Mouse (Mus musculus) heart, adult 2 months (tissue): ENCODE measurements around the gene Fgf23. TPM values are rescaled to one million over a fixed set of nuclear protein-coding genes. Genes with fewer than 3 reads are reported as not detected.

Source experiments
- DNase-seq, 2 experiments: peaks; one replicate each; pipeline ENCODE4 v3.0.0; 2021
- H3K27ac ChIP-seq: fragments of 200-600 bp; 2 replicates; pipeline ENCODE4 v1.8.1; 2022
- H3K27me3 ChIP-seq: fragments of 200-500 bp; 2 replicates; pipeline ENCODE4 v1.6.1; 2012; ENCODE audit warnings: mild to moderate bottlenecking, low read length, inconsistent platforms, mixed read lengths; ENCODE audit not compliant: control insufficient read depth, insufficient read depth
- H3K36me3 ChIP-seq: fragments of 200-500 bp; 2 replicates; pipeline ENCODE4 v1.6.1; 2012; ENCODE audit warnings: low read length, inconsistent platforms; ENCODE audit not compliant: control insufficient read depth, insufficient read depth
- H3K4me1 ChIP-seq: fragments of 200-500 bp; 2 replicates; pipeline ENCODE4 v1.6.1; 2011; ENCODE audit warnings: low read length; ENCODE audit not compliant: control insufficient read depth, insufficient read depth
- H3K4me3 ChIP-seq: fragments of 200-600 bp; 2 replicates; pipeline ENCODE4 v1.8.1; 2022
- H3K79me2 ChIP-seq: fragments of 200-500 bp; replicated peaks from 2 replicates; pipeline ENCODE4 v1.6.1; 2012; ENCODE audit warnings: mild to moderate bottlenecking, inconsistent platforms, low read length, moderate library complexity, mixed read lengths; ENCODE audit not compliant: control insufficient read depth, insufficient read depth
- H3K9ac ChIP-seq: fragments of 200-500 bp; 2 replicates; pipeline ENCODE4 v1.6.1; 2012; ENCODE audit warnings: low read depth, mild to moderate bottlenecking, control low read depth, inconsistent platforms, low read length, mixed read lengths
- CTCF ChIP-seq: fragments of 200-600 bp; IDR thresholded peaks from 2 replicates; pipeline ENCODE4 v1.8.1; 2022; ENCODE audit warnings: antibody characterized with exemption, mild to moderate bottlenecking, moderate library complexity
- EP300 ChIP-seq: fragments of 200-500 bp; IDR thresholded peaks from 2 replicates; pipeline ENCODE4 v1.6.1; 2011; ENCODE audit warnings: low read depth, low read length, control low read depth; ENCODE audit not compliant: insufficient read depth
- POLR2A ChIP-seq: fragments of 200-500 bp; IDR thresholded peaks from 2 replicates; pipeline ENCODE4 v1.6.1; 2011; ENCODE audit warnings: mild to moderate bottlenecking, low read depth, low read length, control low read depth; ENCODE audit not compliant: insufficient read depth
- WGBS: fragments of 180-500 bp; shearing (Covaris S2); methylation state at CpG from one replicate; pipeline ENCODE4 v1.1.7; 2018; 5-methylcytosine and 5-hydroxymethylcytosine counted together
- intact Hi-C: fragments of 180-260 bp; cut with DNase I; formaldehyde crosslinking; loops from one replicate; pipeline ENCODE4 v1.15.1; 2025
- long read RNA-seq: library from polyadenylated mRNA; stranded (forward); transcript quantifications from one replicate; pipeline ENCODE4 v2.0.0, GENCODE M21; 2021
- polyA plus RNA-seq: library from polyadenylated mRNA; depleted of rRNA; stranded (reverse); fragments of >200 nt; gene quantifications from 2 replicates; pipeline ENCODE4 v1.2.3, GENCODE M21; 2012; rRNA removed
- total RNA-seq, 2 experiments: library from RNA; stranded (reverse); gene quantifications; 2 replicates each; pipeline ENCODE4 v1.2.3; 2021

Fgf23 gene
- total RNA-seq: not detected
- not detected in 2 replicates for polyA plus RNA-seq
- long read RNA-seq: 0 reads

DNA sequence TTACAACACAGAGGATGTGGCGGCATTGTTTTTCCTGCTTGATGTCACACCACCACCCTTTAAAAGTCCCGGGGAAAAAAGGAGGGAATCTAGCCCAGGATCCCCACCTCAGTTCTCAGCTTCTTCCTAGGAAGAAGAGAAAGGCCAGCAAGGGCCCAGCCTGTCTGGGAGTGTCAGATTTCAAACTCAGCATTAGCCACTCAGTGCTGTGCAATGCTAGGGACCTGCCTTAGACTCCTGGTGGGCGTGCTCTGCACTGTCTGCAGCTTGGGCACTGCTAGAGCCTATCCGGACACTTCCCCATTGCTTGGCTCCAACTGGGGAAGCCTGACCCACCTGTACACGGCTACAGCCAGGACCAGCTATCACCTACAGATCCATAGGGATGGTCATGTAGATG is at the start of gene Fgf23:
Gene Fgf23, plus strand, starts transcription at position 86 of the 400 bp plus-strand sequence.
- Histone ChIP-seq H3K9ac (no peak within 1 kb of the TSS), H3K27me3 (no peaks in the 10 kb centered on the region), H3K4me1 (no peaks in the 10 kb centered on the region), H3K79me2 (no peaks in the 10 kb centered on the region), H3K27ac (no peak within 1 kb of the TSS), H3K4me3 (no peak within 1 kb of the TSS), H3K36me3 (no peaks in the 10 kb centered on the region)
- DNase-seq: no peak
- no peak for TF ChIP-seq CTCF
- intact Hi-C loops: no loop called here
- WGBS: 17% methylated on average over 5 of the region's 5 CpGs

DNA sequence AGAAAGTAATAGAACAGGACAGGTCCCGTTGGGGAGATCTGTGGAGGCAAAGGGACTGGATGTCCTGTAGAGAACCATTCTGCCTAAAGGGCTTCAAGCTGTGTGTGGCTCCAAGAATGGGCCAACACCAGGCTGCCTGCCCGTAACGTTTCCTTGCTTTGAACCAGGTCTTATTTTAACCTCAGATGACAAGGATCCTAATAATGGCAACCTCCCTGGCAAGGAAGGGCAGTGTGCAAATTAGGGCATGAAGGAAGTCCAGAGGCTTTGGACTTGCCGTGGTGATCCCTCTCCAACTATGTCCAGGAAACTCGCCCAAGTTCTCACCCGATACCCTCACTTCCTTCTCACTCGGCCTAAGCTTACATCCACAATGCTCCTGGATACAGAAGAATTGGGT is 47.9 kb upstream of the Fgf23 start:
- no peak for TF ChIP-seq CTCF
- no peak for TF ChIP-seq EP300
- TF ChIP-seq POLR2A: no peak
- H3K9ac ChIP-seq: no peak overlapping the region
- H3K4me3 ChIP-seq: no peak overlapping the region
- peak overlapping the region; percentile 57 for H3K27ac ChIP-seq
- peaks cover 2% of the 10 kb centered on the region; the same call in 1 of the 2 replicates for H3K4me1 ChIP-seq
- no peaks in the 10 kb centered on the region for H3K27me3 ChIP-seq
- no peaks in the 10 kb centered on the region for H3K79me2 ChIP-seq
- WGBS: 20% methylated on average over 7 of the region's 7 CpGs
- intact Hi-C loops: loop anchor here (2.0 kb wide), 1 partner anchor 42 kb away; no protein-coding TSS in a partner anchor
- DNase-seq: peak in 1 of 2 experiments; percentile 62
- no peaks in the 10 kb centered on the region for H3K36me3 ChIP-seq

DNA sequence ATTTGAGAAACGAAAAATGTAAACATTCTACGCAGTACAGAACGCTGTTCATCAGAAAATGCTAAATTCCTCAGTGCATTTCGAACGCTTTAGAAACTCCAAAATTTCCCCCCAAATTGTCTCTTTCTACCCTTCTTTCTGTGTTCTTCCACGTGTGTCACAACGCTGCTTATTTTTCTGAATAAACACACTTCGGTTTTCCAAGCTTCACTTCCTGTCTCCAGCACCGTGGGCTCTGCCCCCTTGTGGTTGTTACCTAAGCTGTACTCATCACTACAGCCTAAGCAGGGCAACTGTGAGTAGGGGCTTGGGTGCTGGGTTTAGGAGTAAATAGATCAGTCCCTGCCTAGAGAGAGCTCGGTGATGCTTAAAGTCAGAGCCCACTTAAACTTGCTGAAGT is 37.9 kb upstream of the Fgf23 start:
- Histone ChIP-seq H3K36me3 (no peaks in the 10 kb centered on the region), H3K4me1 (no peaks in the 10 kb centered on the region; the same call in 1 of the 2 replicates), H3K79me2 (no peaks in the 10 kb centered on the region), H3K27me3 (no peaks in the 10 kb centered on the region), H3K4me3 (no peak overlapping the region), H3K9ac (no peak overlapping the region), H3K27ac (no peak overlapping the region)
- 26% methylated on average over 10 of the region's 10 CpGs for WGBS
- TF ChIP-seq CTCF (peak; percentile 72), EP300 (no peak)
- no peak for DNase-seq
- intact Hi-C loops: loop anchor here (1.0 kb wide), 1 partner anchor 79 kb away; no protein-coding TSS in a partner anchor

DNA sequence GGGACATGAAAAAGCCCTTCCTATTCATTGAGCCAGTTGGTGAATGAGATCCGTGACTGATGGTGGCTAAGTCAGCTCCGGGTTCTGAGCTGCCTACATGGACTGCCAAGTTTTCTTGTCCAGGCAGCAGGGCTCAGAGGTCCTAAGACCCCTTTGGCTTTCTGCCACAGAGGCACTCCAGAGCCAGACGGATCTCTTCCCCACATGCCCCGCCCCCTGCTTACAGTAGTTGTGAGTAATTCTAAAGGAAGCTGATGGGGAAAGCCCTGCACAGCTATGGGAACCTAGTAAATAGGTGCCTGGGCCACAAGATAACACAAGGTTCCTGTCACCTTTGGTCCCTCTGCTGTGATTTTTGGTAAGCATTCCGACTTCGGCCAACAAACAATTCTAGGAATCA is 27.8 kb upstream of the Fgf23 start:
- Histone ChIP-seq H3K36me3 (no peaks in the 10 kb centered on the region), H3K27ac (no peak overlapping the region), H3K79me2 (no peaks in the 10 kb centered on the region), H3K4me1 (no peaks in the 10 kb centered on the region), H3K27me3 (no peaks in the 10 kb centered on the region), H3K4me3 (no peak overlapping the region), H3K9ac (no peak overlapping the region)
- 15% methylated on average over 6 of the region's 6 CpGs for WGBS
- DNase-seq: no peak
- TF ChIP-seq POLR2A (no peak), CTCF (no peak), EP300 (no peak)
- intact Hi-C loops: no loop called here

DNA sequence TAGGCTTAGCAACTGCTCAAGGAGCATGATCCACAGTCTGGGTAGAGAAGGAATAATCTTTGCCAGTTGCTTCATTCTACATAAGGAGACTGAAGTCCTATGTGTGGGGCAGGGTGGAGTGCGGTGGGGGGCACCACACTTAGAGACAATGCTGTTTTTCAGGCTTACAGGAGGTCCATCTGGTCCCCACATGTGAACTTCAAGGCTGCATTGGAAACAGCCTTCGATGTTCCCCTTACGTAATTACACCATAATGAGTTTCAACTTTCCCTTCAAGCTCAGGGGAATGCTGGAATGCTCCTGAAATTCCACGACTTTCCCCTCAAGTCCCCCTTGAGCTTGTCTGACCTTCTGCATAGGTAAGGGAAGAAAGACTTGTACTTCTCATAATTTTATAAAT is 21.9 kb upstream of the Fgf23 start:
- H3K9ac ChIP-seq: no peak overlapping the region
- H3K27ac ChIP-seq: no peak overlapping the region
- H3K27me3 ChIP-seq: no peaks in the 10 kb centered on the region
- intact Hi-C loops: no loop called here
- TF ChIP-seq CTCF (no peak), EP300 (no peak), POLR2A (no peak)
- no peaks in the 10 kb centered on the region for H3K36me3 ChIP-seq
- H3K4me3 ChIP-seq: no peak overlapping the region
- H3K4me1 ChIP-seq: no peaks in the 10 kb centered on the region
- H3K79me2 ChIP-seq: no peaks in the 10 kb centered on the region
- 70% methylated on average over 4 of the region's 4 CpGs for WGBS
- DNase-seq: no peak

DNA sequence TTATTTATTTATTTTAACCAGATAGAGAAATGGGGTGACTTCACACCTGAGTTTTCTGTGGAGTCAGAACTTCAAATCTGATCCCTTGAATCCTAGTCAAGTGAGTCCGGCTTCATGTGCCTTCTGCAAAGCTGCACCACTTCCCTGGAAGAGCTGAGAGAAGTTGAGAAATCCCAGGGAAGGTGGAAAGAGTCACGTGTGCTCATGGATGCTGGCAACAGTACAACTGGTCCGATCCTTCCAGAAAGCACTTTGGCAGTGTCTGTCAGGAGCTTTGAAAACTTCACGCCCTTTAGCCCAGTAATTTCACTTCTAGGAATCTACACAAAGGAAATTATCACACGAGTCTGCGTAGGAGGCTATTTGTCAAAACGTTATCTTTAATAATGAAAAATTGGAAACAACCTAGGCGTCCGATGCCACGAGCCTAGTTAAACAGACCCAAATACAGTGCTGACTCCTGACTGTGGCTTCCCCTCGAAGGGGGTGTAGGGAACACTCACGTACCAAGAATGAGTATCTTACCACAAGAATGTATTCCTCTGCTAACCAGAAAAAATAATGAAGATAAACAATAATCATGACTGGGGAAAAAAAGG is 15.6 kb upstream of the Fgf23 start:
- intact Hi-C loops: no loop called here
- Histone ChIP-seq H3K27ac (no peak overlapping the region), H3K27me3 (no peaks in the 10 kb centered on the region), H3K4me1 (no peaks in the 10 kb centered on the region), H3K4me3 (no peak overlapping the region), H3K36me3 (no peaks in the 10 kb centered on the region), H3K79me2 (no peaks in the 10 kb centered on the region), H3K9ac (no peak overlapping the region)
- DNase-seq: peak in 1 of 2 experiments; percentile 10
- 33% methylated on average over 12 of the region's 12 CpGs for whole genome bisulfite sequencing
- TF ChIP-seq POLR2A: no peak
- TF ChIP-seq CTCF: no peak
- no peak for TF ChIP-seq EP300
